Mouse (Mus musculus) forebrain, postnatal 0 days (tissue): ENCODE results near the gene Prickle4. TPM values are rescaled to one million over a fixed set of nuclear protein-coding genes. Genes with fewer than 3 reads are reported as not detected.
A peak's percentile ranks its signal among the peaks of the same experiment; 100 is the strongest.

Experiments used
- ATAC-seq: fragments of 200-750 bp; cut with Nextera tagmentation; 2 replicates; pipeline ENCODE4 v1.8.0; 2017; ENCODE audit warnings: mild to moderate bottlenecking, moderate library complexity
- DNase-seq: peaks from one replicate; pipeline ENCODE4 v3.0.0-alpha.2; 2015
- H3K27ac ChIP-seq: fragments of 300-500 bp; sonication (generic); 2 replicates; pipeline ENCODE4 v1.5.1; 2014; ENCODE audit warnings: low read depth, mild to moderate bottlenecking, antibody characterized with exemption, low read length, moderate library complexity, mixed read lengths
- H3K27me3 ChIP-seq: fragments of 300-500 bp; sonication (generic); 2 replicates; pipeline ENCODE4 v1.6.1; 2014; ENCODE audit warnings: mild to moderate bottlenecking, low read length, mixed read lengths; ENCODE audit not compliant: insufficient read depth
- H3K36me3 ChIP-seq: fragments of 300-500 bp; sonication (generic); 2 replicates; pipeline ENCODE4 v1.6.1; 2014; ENCODE audit warnings: mild to moderate bottlenecking, moderate library complexity; ENCODE audit not compliant: insufficient read depth
- H3K4me1 ChIP-seq: fragments of 300-500 bp; sonication (generic); 2 replicates; pipeline ENCODE4 v1.6.1; 2014; ENCODE audit warnings: antibody characterized with exemption; ENCODE audit not compliant: insufficient read depth
- H3K4me2 ChIP-seq: fragments of 300-500 bp; sonication (generic); 2 replicates; pipeline ENCODE4 v1.6.1; 2014; ENCODE audit warnings: low read depth, mild to moderate bottlenecking, moderate library complexity
- H3K4me3 ChIP-seq: fragments of 300-500 bp; sonication (generic); 2 replicates; pipeline ENCODE4 v1.5.1; 2014; ENCODE audit warnings: low read depth, low read length, mixed read lengths
- H3K9ac ChIP-seq: fragments of 300-500 bp; sonication (generic); 2 replicates; pipeline ENCODE4 v1.6.1; 2014; ENCODE audit warnings: mild to moderate bottlenecking
- H3K9me3 ChIP-seq: fragments of 300-500 bp; sonication (generic); 2 replicates; pipeline ENCODE4 v1.6.1; 2016; ENCODE audit warnings: low read length
- CTCF ChIP-seq: sonication (generic); IDR thresholded peaks from 2 replicates; pipeline ENCODE4 v1.5.1; 2016; ENCODE audit warnings: antibody characterized with exemption, control low read depth, low read depth
- WGBS: fragments of 180-500 bp; shearing (Covaris S2); extraction: QIAGEN DNeasy Blood & Tissue Kit; methylation state at CpG from one replicate; pipeline ENCODE4 v1.1.7; 2014; 5-methylcytosine and 5-hydroxymethylcytosine counted together
- polyA plus RNA-seq: library from polyadenylated mRNA; unstranded; fragments of >200 nt; fragmentation: Nextera tagmentation; extraction: Ambion mirVana; gene quantifications from 2 replicates; pipeline ENCODE4 v1.2.1, GENCODE M21; 2015
- total RNA-seq: library from RNA; depleted of rRNA; stranded (reverse); fragments of >200 nt; gene quantifications from 2 replicates; pipeline ENCODE4 v1.2.3, GENCODE M21; 2014

Gene Prickle4
- total and polyA plus RNA-seq, 2 experiments from 2014 or later = 0.45 to 1.8 TPM

- peak; percentile 32 for ATAC-seq
- Histone ChIP-seq H3K36me3 (peaks cover 12% of the 10 kb centered on the region; the same call in 1 of the 2 replicates), H3K4me3 (peak overlapping the region; percentile 66), H3K27ac (peak overlapping the region; percentile 82), H3K4me2 (peak overlapping the region; percentile 77), H3K4me1 (no peaks in the 10 kb centered on the region), H3K9me3 (no peaks in the 10 kb centered on the region), H3K9ac (peak overlapping the region; percentile 92), H3K27me3 (no peaks in the 10 kb centered on the region)
- under 1% methylated on average over 16 of the region's 23 CpGs for WGBS
- no peak for TF ChIP-seq CTCF
- peak; percentile 59 for DNase-seq
These were observed 788 bp upstream of the Prickle4 start for GRCm38 (mm10) chr17:47695337-47695710.

- no peak for DNase-seq
- Histone ChIP-seq H3K4me1 (0 out of 2 replicates have a peak, but pooled peaks cover 6% of the 10 kb centered on the region), H3K27ac (peak within 1 kb of the TSS; percentile 82), H3K9ac (peak within 1 kb of the TSS; percentile 92), H3K27me3 (no peaks in the 10 kb centered on the region), H3K4me2 (peak within 1 kb of the TSS; percentile 77), H3K9me3 (no peaks in the 10 kb centered on the region), H3K36me3 (peaks cover 3% of the 10 kb centered on the region; the same call in 1 of the 2 replicates), H3K4me3 (peak within 1 kb of the TSS; percentile 66)
- TF ChIP-seq CTCF = no peak; the same call in 1 of the 2 replicates
- ATAC-seq = no peak
- 0% methylated on average over 3 of the region's 3 CpGs for WGBS
These were observed 264 bp downstream of the Prickle4 start, which contains the start of gene Gm21981 for GRCm38 (mm10) chr17:47694442-47694502. Gm21981 (minus strand) TSS chr17:47694455.

- WGBS = 37% methylated on average over 13 of the region's 13 CpGs
These were observed 680 bp downstream of the Prickle4 start for GRCm38 (mm10) chr17:47693671-47694441.

GRCm38 (mm10) chr17:47691650-47692049, 2.9 kb downstream of the Prickle4 start:
- no peak overlapping the region for H3K4me2 ChIP-seq
- DNase-seq (no peak), ATAC-seq (no peak)
- H3K4me3 ChIP-seq = no peak overlapping the region
- WGBS = 87% methylated on average over 3 of the region's 3 CpGs
- H3K9ac ChIP-seq = no peak overlapping the region
- H3K9me3 ChIP-seq = no peaks in the 10 kb centered on the region
- 0 out of 2 replicates have a peak, but pooled peaks cover 13% of the 10 kb centered on the region for H3K4me1 ChIP-seq
- no peak overlapping the region for H3K27ac ChIP-seq
- H3K36me3 ChIP-seq = no peaks in the 10 kb centered on the region
- no peaks in the 10 kb centered on the region for H3K27me3 ChIP-seq
- TF ChIP-seq CTCF = no peak

More at GRCm38 (mm10) chr17:47693671-47694441, 680 bp downstream of the Prickle4 start:
- peak overlapping the region; percentile 77 for H3K4me2 ChIP-seq
- H3K27ac ChIP-seq = peak overlapping the region; percentile 82; the same call in 1 of the 2 replicates
- no peak for DNase-seq
- no peaks in the 10 kb centered on the region for H3K27me3 ChIP-seq
- no peaks in the 10 kb centered on the region for H3K9me3 ChIP-seq
- 0 out of 2 replicates have a peak, but pooled peaks cover 6% of the 10 kb centered on the region for H3K4me1 ChIP-seq
- TF ChIP-seq CTCF = no peak
- peaks cover 3% of the 10 kb centered on the region; the same call in 1 of the 2 replicates for H3K36me3 ChIP-seq
- peak overlapping the region; percentile 92 for H3K9ac ChIP-seq
- no peak; the same call in 1 of the 2 replicates for ATAC-seq
- peak overlapping the region; percentile 66 for H3K4me3 ChIP-seq

- H3K27ac ChIP-seq = no peak overlapping the region
- H3K27me3 ChIP-seq = no peaks in the 10 kb centered on the region
- peak overlapping the region; percentile 91 for H3K4me2 ChIP-seq
- TF ChIP-seq CTCF = no peak
- WGBS = 88% methylated on average over 8 of the region's 8 CpGs
- peak overlapping the region; percentile 63; the same call in 1 of the 2 replicates for H3K4me3 ChIP-seq
- 0 out of 2 replicates have a peak, but pooled peaks cover 13% of the 10 kb centered on the region for H3K4me1 ChIP-seq
- DNase-seq (no peak), ATAC-seq (no peak)
- no peak overlapping the region; the same call in 1 of the 2 replicates for H3K9ac ChIP-seq
- H3K36me3 ChIP-seq = peaks cover 4% of the 10 kb centered on the region; the same call in 1 of the 2 replicates
- H3K9me3 ChIP-seq = no peaks in the 10 kb centered on the region
These were observed 4.6 kb downstream of the Prickle4 start for GRCm38 (mm10) chr17:47689894-47690293.

DNA sequence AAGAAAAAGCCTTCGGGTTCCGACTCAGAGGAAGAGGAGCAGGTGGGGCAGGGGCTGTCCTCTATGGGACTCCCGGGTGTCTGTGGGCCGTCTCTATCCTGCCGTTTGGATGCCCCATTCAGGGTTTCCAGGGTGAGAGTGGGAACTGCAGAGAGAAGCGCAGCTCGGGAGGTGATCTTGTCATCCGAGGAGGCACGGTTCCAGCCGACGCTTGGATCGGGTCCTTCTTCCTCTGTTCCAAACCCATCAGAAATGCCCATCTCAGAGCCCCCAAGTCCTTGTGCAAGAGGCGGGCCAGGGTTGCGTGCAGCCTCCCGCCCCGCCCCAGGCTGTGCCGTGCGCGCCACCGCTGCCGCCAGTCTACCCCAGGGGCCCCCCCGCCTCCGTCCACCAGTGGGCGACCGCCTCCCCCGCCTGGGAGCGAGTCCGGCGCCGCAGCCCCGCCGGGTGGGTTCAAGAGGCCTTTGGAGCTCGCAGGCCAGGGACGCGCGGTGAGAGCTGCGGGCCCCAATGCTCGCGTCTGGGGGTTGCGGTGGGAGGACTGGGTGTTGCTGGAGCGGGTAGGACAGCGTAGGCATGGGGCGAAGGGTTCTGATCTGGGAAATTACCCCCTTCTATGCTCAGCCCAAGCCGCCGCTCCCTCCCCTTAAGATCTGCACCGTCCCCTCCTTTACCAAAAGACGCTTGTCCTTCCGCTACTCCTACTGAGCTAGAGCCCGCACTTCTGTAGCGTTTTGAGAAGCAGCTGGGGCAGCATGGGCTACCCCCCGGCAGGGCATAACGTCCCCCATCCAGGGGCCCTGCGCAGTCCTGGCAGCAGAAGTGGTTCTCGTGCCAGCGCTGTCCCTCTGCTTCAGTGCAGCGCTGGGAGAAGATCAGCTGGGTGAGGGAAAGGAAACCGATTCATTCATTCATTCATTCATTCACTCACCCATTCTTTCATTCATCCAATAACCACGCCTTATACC, 5.6 kb downstream of the Prickle4 start, which contains the start of gene Frs3:
TSS of gene Frs3 (plus strand) at position 423 of the 968 bp plus-strand sequence.
- Histone ChIP-seq H3K9ac (peak within 1 kb of the TSS; percentile 78), H3K27ac (peak within 1 kb of the TSS; percentile 90), H3K36me3 (peaks cover 13% of the 10 kb centered on the region; the same call in 1 of the 2 replicates), H3K9me3 (no peaks in the 10 kb centered on the region), H3K4me1 (0 out of 2 replicates have a peak, but pooled peaks cover 13% of the 10 kb centered on the region), H3K4me2 (peak within 1 kb of the TSS; percentile 91), H3K27me3 (no peaks in the 10 kb centered on the region), H3K4me3 (peak within 1 kb of the TSS; percentile 63)
- peak; percentile 41; the same call in 1 of the 2 replicates for TF ChIP-seq CTCF
- DNase-seq = peak; percentile 82
- ATAC-seq = peak; percentile 78
- 1% methylated on average over 54 of the region's 58 CpGs for WGBS
